Mouse (Mus musculus) kidney, postnatal 10 days (tissue): ENCODE measurements around the gene Ifi206.

ENCODE experiments used
- DNase-seq: peaks from one replicate; pipeline ENCODE4 v3.0.0; 2021; ENCODE audit warnings: mixed read lengths

Ifi206 gene

GRCm38 (mm10) chr1:173418516-173418915 lies 72.3 kb downstream of the Ifi206 start:
- no peak for DNase-seq
